ENCODE assay signal across 10 mouse cellular contexts in genomic region chr9:80387890-80388289, GRCm38 (mm10).
"Had no signal": no experiment of that assay in that cellular context is flagged by ENCODE, and none has a peak within 500 bp of the region (broad histone marks: within the 10 kb centered on the region; RNA-seq: fewer than 3 reads in every experiment).

No protein-coding gene starts in this region.

- DNase-seq: lung, adult 18-20 months; lung, embryonic 14.5 days; lung, postnatal 10 days; lung, postnatal 4 days; midbrain, embryonic 14.5 days; right cerebral cortex, postnatal 14 days; thymus, adult 2 months; thymus, postnatal 25 days; thymus, postnatal 4 days had no signal

- ATAC-seq: midbrain, embryonic 16.5 days had no signal
